Mouse (Mus musculus): Measurements from ENCODE around the gene Xxylt1. TPM values are rescaled to one million over a fixed set of nuclear protein-coding genes. Genes with fewer than 3 reads are reported as not detected.
A peak's percentile ranks its signal among the peaks of the same experiment; 100 is the strongest.

The Xxylt1 gene
- polyA plus RNA-seq, 1 experiment from 2014 or later = 11.7 TPM

GRCm38 (mm10) chr16:30968402-30969151, 112.7 kb downstream of the Xxylt1 start:
- ATAC-seq (ENCODE audit: low read depth) = no peak
- Histone ChIP-seq H3K27me3 (ENCODE audit: control insufficient read depth, insufficient read depth, low read depth, low read length) (no peaks in the 10 kb centered on the region), H3K9ac (ENCODE audit: low read length) (0 out of 2 replicates have a peak overlapping the region, but pooled peaks have one; percentile 20), H3K27ac (ENCODE audit: low read length) (peak overlapping the region; percentile 73), H3K4me1 (replicated peaks; ENCODE audit: control insufficient read depth, insufficient read depth, low read length) (peaks cover 48% of the 10 kb centered on the region), H3K9me3 (ENCODE audit: control insufficient read depth, low read length) (no peaks in the 10 kb centered on the region), H3K4me3 (ENCODE audit: low read length) (no peak overlapping the region), H3K4me2 (ENCODE audit: low read depth, low read length) (no peak overlapping the region), H3K36me3 (ENCODE audit: control insufficient read depth, insufficient read depth, low read length) (no peaks in the 10 kb centered on the region)
- WGBS = 69% methylated on average over 7 of the region's 7 CpGs

- Histone ChIP-seq H3K36me3 (ENCODE audit: control insufficient read depth, insufficient read depth, low read length) (no peaks in the 10 kb centered on the region), H3K4me2 (ENCODE audit: low read depth, low read length) (no peak overlapping the region), H3K27me3 (ENCODE audit: control insufficient read depth, insufficient read depth, low read depth, low read length) (no peaks in the 10 kb centered on the region), H3K4me3 (ENCODE audit: low read length) (no peak overlapping the region), H3K4me1 (replicated peaks; ENCODE audit: control insufficient read depth, insufficient read depth, low read length) (peaks cover 29% of the 10 kb centered on the region), H3K27ac (ENCODE audit: low read length) (no peak overlapping the region), H3K9me3 (ENCODE audit: control insufficient read depth, low read length) (no peaks in the 10 kb centered on the region), H3K9ac (ENCODE audit: low read length) (no peak overlapping the region)
- whole genome bisulfite sequencing = 37% methylated on average over 5 of the region's 5 CpGs
- ATAC-seq (ENCODE audit: low read depth) = peak; percentile 30
Measured at GRCm38 (mm10) chr16:30966684-30967083, 114.5 kb downstream of the Xxylt1 start.

GRCm38 (mm10) chr16:30964891-30965290, 116.3 kb downstream of the Xxylt1 start:
- no peak overlapping the region for H3K27ac ChIP-seq (ENCODE audit: low read length)
- H3K4me1 ChIP-seq (replicated peaks; ENCODE audit: control insufficient read depth, insufficient read depth, low read length) = peaks cover 22% of the 10 kb centered on the region
- 52% methylated on average over 7 of the region's 7 CpGs for WGBS

DNA sequence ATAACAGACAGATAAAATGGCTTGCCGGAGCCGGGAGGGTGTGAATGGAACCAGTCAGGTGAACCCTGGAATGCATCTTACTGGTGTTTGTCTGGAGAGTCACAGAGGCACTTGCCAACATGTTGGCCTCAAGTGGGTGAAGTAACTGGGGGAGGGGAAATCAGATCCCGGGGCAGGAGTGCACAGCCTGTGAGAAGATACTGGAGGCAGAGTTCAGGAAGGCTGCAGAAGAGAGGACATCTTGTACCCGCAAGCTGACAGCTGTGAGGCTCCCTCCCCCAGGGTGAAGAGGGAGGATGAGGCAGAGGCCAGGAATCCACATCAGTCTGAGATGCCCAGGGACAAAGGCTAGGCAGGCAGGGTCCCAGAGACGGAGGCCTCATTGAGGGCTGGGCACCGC, 116.8 kb downstream of the Xxylt1 start:
- no peak overlapping the region for H3K4me3 ChIP-seq (ENCODE audit: low read length)
- no peak overlapping the region for H3K27ac ChIP-seq (ENCODE audit: low read length)
- H3K9me3 ChIP-seq (ENCODE audit: control insufficient read depth, low read length) = no peaks in the 10 kb centered on the region
- no peak overlapping the region for H3K4me2 ChIP-seq (ENCODE audit: low read depth, low read length)
- peak; percentile 24; the same call in 1 of the 2 replicates for ATAC-seq (ENCODE audit: low read depth)
- 57% methylated on average over 6 of the region's 6 CpGs for WGBS
- peaks cover 17% of the 10 kb centered on the region for H3K4me1 ChIP-seq (replicated peaks; ENCODE audit: control insufficient read depth, insufficient read depth, low read length)
- H3K27me3 ChIP-seq (ENCODE audit: control insufficient read depth, insufficient read depth, low read depth, low read length) = no peaks in the 10 kb centered on the region
- no peak overlapping the region for H3K9ac ChIP-seq (ENCODE audit: low read length)
- no peaks in the 10 kb centered on the region for H3K36me3 ChIP-seq (ENCODE audit: control insufficient read depth, insufficient read depth, low read length)

More at GRCm38 (mm10) chr16:30964891-30965290, 116.3 kb downstream of the Xxylt1 start:
- no peak overlapping the region for H3K4me3 ChIP-seq (ENCODE audit: low read length)
- H3K9me3 ChIP-seq (ENCODE audit: control insufficient read depth, low read length) = no peaks in the 10 kb centered on the region
- H3K27me3 ChIP-seq (ENCODE audit: control insufficient read depth, insufficient read depth, low read depth, low read length) = no peaks in the 10 kb centered on the region
- ATAC-seq (ENCODE audit: low read depth) = no peak
- H3K4me2 ChIP-seq (ENCODE audit: low read depth, low read length) = no peak overlapping the region
- no peaks in the 10 kb centered on the region for H3K36me3 ChIP-seq (ENCODE audit: control insufficient read depth, insufficient read depth, low read length)
- H3K9ac ChIP-seq (ENCODE audit: low read length) = no peak overlapping the region

DNA sequence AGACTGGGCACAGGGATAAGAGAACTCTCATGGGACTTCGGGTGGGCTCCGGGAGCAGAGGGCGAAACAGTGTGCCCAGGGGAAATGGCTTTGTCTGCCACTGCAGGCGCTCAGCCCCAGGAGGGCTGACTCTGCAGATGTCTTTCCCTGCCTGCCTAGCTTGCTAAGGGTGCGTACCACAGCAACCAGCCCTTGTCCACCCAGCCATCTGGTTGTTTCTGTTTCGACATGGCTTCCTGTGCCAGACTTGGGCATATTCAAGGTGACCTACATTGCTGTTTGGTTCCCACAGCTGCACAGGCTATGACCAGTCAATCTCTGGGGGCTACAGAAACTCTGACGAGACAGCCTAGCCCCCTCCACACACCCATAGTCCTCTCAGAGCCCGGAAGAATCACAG, 118.7 kb downstream of the Xxylt1 start:
- Histone ChIP-seq H3K4me2 (ENCODE audit: low read depth, low read length) (no peak overlapping the region), H3K9me3 (ENCODE audit: control insufficient read depth, low read length) (no peaks in the 10 kb centered on the region), H3K4me3 (ENCODE audit: low read length) (no peak overlapping the region), H3K27me3 (ENCODE audit: control insufficient read depth, insufficient read depth, low read depth, low read length) (no peaks in the 10 kb centered on the region), H3K27ac (ENCODE audit: low read length) (no peak overlapping the region), H3K9ac (ENCODE audit: low read length) (no peak overlapping the region), H3K36me3 (ENCODE audit: control insufficient read depth, insufficient read depth, low read length) (no peaks in the 10 kb centered on the region), H3K4me1 (replicated peaks; ENCODE audit: control insufficient read depth, insufficient read depth, low read length) (peaks cover 3% of the 10 kb centered on the region)
- no peak for ATAC-seq (ENCODE audit: low read depth)
- WGBS = 87% methylated on average over 8 of the region's 8 CpGs

- 90% methylated on average over 8 of the region's 8 CpGs for WGBS
- Histone ChIP-seq H3K4me3 (ENCODE audit: low read length) (no peak overlapping the region), H3K4me2 (ENCODE audit: low read depth, low read length) (no peak overlapping the region), H3K4me1 (replicated peaks; ENCODE audit: control insufficient read depth, insufficient read depth, low read length) (peaks cover 3% of the 10 kb centered on the region), H3K36me3 (ENCODE audit: control insufficient read depth, insufficient read depth, low read length) (no peaks in the 10 kb centered on the region), H3K27ac (ENCODE audit: low read length) (no peak overlapping the region), H3K27me3 (ENCODE audit: control insufficient read depth, insufficient read depth, low read depth, low read length) (no peaks in the 10 kb centered on the region), H3K9me3 (ENCODE audit: control insufficient read depth, low read length) (no peaks in the 10 kb centered on the region), H3K9ac (ENCODE audit: low read length) (no peak overlapping the region)
- no peak for ATAC-seq (ENCODE audit: low read depth)
Measured at GRCm38 (mm10) chr16:30961176-30961575, 120.1 kb downstream of the Xxylt1 start.

DNA sequence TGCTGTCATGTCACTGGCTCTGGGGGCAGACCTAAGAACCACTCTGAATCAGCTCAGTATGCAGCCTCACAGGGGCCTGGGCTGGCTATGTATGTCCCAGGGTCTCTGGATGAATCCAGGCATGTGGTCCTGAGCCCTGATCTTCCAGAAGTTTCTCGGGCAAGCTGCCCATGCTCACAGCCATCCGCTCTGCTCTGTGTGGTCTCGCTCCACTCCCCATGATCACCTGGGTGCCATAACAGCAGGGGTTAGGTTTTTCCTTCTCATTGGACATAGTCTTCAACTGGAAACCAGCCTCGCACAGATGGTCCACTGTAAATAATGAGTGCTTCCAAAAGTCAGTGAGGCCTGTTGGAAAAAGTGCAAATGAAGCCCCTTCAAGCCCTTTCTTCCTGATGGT, 121.0 kb downstream of the Xxylt1 start:
- H3K9me3 ChIP-seq (ENCODE audit: control insufficient read depth, low read length) = no peaks in the 10 kb centered on the region
- no peak overlapping the region for H3K27ac ChIP-seq (ENCODE audit: low read length)
- no peak overlapping the region for H3K9ac ChIP-seq (ENCODE audit: low read length)
- ATAC-seq (ENCODE audit: low read depth) = no peak
- H3K4me3 ChIP-seq (ENCODE audit: low read length) = no peak overlapping the region
- H3K27me3 ChIP-seq (ENCODE audit: control insufficient read depth, insufficient read depth, low read depth, low read length) = no peaks in the 10 kb centered on the region
- peaks cover 3% of the 10 kb centered on the region for H3K4me1 ChIP-seq (replicated peaks; ENCODE audit: control insufficient read depth, insufficient read depth, low read length)
- H3K4me2 ChIP-seq (ENCODE audit: low read depth, low read length) = no peak overlapping the region
- H3K36me3 ChIP-seq (ENCODE audit: control insufficient read depth, insufficient read depth, low read length) = no peaks in the 10 kb centered on the region
- WGBS = 91% methylated on average over 4 of the region's 4 CpGs

GRCm38 (mm10) chr16:30959692-30960091, 121.5 kb downstream of the Xxylt1 start:
- Histone ChIP-seq H3K36me3 (ENCODE audit: control insufficient read depth, insufficient read depth, low read length) (no peaks in the 10 kb centered on the region), H3K9ac (ENCODE audit: low read length) (no peak overlapping the region), H3K27me3 (ENCODE audit: control insufficient read depth, insufficient read depth, low read depth, low read length) (no peaks in the 10 kb centered on the region), H3K4me3 (ENCODE audit: low read length) (no peak overlapping the region), H3K9me3 (ENCODE audit: control insufficient read depth, low read length) (no peaks in the 10 kb centered on the region), H3K27ac (ENCODE audit: low read length) (no peak overlapping the region), H3K4me2 (ENCODE audit: low read depth, low read length) (no peak overlapping the region), H3K4me1 (replicated peaks; ENCODE audit: control insufficient read depth, insufficient read depth, low read length) (no peaks in the 10 kb centered on the region; the same call in 1 of the 2 replicates)
- WGBS = 75% methylated on average over 12 of the region's 12 CpGs
- no peak for ATAC-seq (ENCODE audit: low read depth)

DNA sequence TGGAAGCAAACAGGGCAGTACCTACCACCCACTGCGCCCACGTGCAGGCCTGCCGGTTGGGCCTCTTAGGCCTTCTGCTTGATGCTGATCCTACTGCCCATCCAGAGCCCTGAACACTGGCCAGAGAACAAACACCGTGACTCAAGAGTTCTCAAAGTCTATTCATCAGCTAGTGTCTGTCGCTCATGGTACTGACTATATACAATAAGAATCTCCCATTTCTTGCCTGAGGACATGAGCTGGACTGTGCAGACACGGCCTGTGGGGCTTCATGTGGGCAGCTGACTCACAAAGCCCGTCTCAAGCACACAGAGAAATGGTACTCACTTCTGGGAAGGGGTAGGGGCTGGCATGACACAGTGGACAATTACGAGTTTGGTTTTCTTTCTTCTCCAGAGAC, 125.1 kb downstream of the Xxylt1 start:
- H3K9ac ChIP-seq (ENCODE audit: low read length) = no peak overlapping the region
- no peaks in the 10 kb centered on the region for H3K9me3 ChIP-seq (ENCODE audit: control insufficient read depth, low read length)
- no peaks in the 10 kb centered on the region for H3K27me3 ChIP-seq (ENCODE audit: control insufficient read depth, insufficient read depth, low read depth, low read length)
- H3K4me2 ChIP-seq (ENCODE audit: low read depth, low read length) = no peak overlapping the region
- no peak for ATAC-seq (ENCODE audit: low read depth)
- H3K36me3 ChIP-seq (ENCODE audit: control insufficient read depth, insufficient read depth, low read length) = no peaks in the 10 kb centered on the region
- no peak overlapping the region for H3K27ac ChIP-seq (ENCODE audit: low read length)
- H3K4me1 ChIP-seq (replicated peaks; ENCODE audit: control insufficient read depth, insufficient read depth, low read length) = no peaks in the 10 kb centered on the region
- WGBS = 80% methylated on average over 8 of the region's 8 CpGs
- H3K4me3 ChIP-seq (ENCODE audit: low read length) = no peak overlapping the region
